Mouse (Mus musculus) lung, embryonic 16.5 days (tissue): ENCODE measurements around the gene Gm29776. TPM values are rescaled to one million over a fixed set of nuclear protein-coding genes. Genes with fewer than 3 reads are reported as not detected.

Source experiments
- ATAC-seq: fragments of 200-750 bp; cut with Nextera tagmentation; 2 replicates; pipeline ENCODE4 v1.8.0; 2017; ENCODE audit warnings: low read depth, mild to moderate bottlenecking, moderate library complexity
- H3K27ac ChIP-seq: fragments of 300-500 bp; sonication (generic); 2 replicates; pipeline ENCODE4 v1.5.1; 2014; ENCODE audit warnings: mild to moderate bottlenecking, control low read depth, low read length
- H3K27me3 ChIP-seq: fragments of 300-500 bp; sonication (generic); 2 replicates; pipeline ENCODE4 v1.6.1; 2014; ENCODE audit warnings: low read depth, low read length, mixed read lengths; ENCODE audit not compliant: control insufficient read depth, insufficient read depth
- H3K36me3 ChIP-seq: fragments of 300-500 bp; sonication (generic); 2 replicates; pipeline ENCODE4 v1.6.1; 2014; ENCODE audit warnings: low read length; ENCODE audit not compliant: control insufficient read depth, insufficient read depth
- H3K4me1 ChIP-seq: fragments of 300-500 bp; sonication (generic); replicated peaks from 2 replicates; pipeline ENCODE4 v1.6.1; 2014; ENCODE audit warnings: low read length, mixed read lengths; ENCODE audit not compliant: control insufficient read depth, insufficient read depth
- H3K4me2 ChIP-seq: fragments of 300-500 bp; sonication (generic); 2 replicates; pipeline ENCODE4 v1.6.1; 2014; ENCODE audit warnings: low read depth, low read length, control low read depth
- H3K4me3 ChIP-seq: fragments of 300-500 bp; sonication (generic); 2 replicates; pipeline ENCODE4 v1.5.1; 2014; ENCODE audit warnings: mild to moderate bottlenecking, low read length, control low read depth
- H3K9ac ChIP-seq: fragments of 300-500 bp; sonication (generic); 2 replicates; pipeline ENCODE4 v1.6.1; 2014; ENCODE audit warnings: low read length, control low read depth
- H3K9me3 ChIP-seq: fragments of 300-500 bp; sonication (generic); 2 replicates; pipeline ENCODE4 v1.6.1; 2016; ENCODE audit warnings: low read length; ENCODE audit not compliant: control insufficient read depth
- WGBS: fragments of 180-500 bp; shearing (Covaris S2); extraction: QIAGEN DNeasy Blood & Tissue Kit; methylation state at CpG from one replicate; pipeline ENCODE4 v1.1.7; 2014; 5-methylcytosine and 5-hydroxymethylcytosine counted together
- polyA plus RNA-seq: library from polyadenylated mRNA; unstranded; fragments of >200 nt; fragmentation: Nextera tagmentation; extraction: Ambion mirVana; gene quantifications from 2 replicates; pipeline ENCODE4 v1.2.1, GENCODE M21; 2015

Gene Gm29776
- polyA plus RNA-seq, 1 experiment from 2014 or later, result 0.19 TPM

DNA sequence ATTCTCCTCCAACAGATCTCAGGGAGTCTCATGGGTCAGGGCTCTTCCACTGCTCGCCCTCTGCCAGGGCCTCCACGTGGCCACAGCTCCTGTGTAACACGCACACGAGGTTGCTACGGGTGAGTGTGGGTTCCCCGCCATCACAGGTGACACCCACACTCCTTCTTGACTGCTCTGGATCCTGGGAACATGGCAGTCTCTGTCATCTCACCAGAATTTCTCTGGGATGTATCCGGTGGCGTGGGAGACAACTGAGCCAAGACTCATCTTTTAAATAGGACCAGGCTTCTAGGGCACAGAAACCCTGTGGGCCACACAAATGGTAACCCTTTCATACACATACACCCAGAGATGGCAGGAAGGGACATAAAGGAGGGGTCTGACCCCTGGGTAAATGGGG lies 33.6 kb upstream of the Gm29776 start:
- no peak overlapping the region for H3K4me3 ChIP-seq
- H3K27me3 ChIP-seq, result no peaks in the 10 kb centered on the region
- no peak overlapping the region for H3K27ac ChIP-seq
- 80% methylated on average over 8 of the region's 8 CpGs for WGBS
- no peak overlapping the region for H3K9ac ChIP-seq
- no peaks in the 10 kb centered on the region for H3K4me1 ChIP-seq
- ATAC-seq, result no peak
- H3K9me3 ChIP-seq, result no peaks in the 10 kb centered on the region
- H3K36me3 ChIP-seq, result no peaks in the 10 kb centered on the region
- H3K4me2 ChIP-seq, result no peak overlapping the region

DNA sequence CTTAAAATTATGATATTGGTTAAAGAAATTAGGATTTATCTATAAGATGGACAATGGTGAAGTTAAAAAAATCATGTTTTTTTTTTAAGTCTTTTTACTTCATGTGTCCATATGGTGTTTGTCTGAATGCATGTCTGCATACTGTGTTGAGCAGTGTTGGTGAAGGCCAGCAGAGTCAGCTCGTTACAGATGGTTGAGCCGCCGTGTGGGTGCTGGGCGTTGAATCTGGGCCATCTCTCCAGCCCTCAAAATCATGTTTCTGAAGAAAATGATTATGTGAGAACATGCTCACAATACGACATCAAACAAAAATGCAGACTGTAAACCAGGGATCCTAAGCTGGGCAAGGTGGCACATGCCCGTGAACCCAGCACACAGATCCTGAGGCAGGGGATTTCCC lies 31.7 kb upstream of the Gm29776 start:
- no peaks in the 10 kb centered on the region for H3K36me3 ChIP-seq
- no peak for ATAC-seq
- H3K9ac ChIP-seq, result no peak overlapping the region
- no peak overlapping the region for H3K27ac ChIP-seq
- 68% methylated on average over 6 of the region's 6 CpGs for WGBS
- H3K4me3 ChIP-seq, result no peak overlapping the region
- no peaks in the 10 kb centered on the region for H3K9me3 ChIP-seq
- H3K4me2 ChIP-seq, result no peak overlapping the region
- no peaks in the 10 kb centered on the region for H3K4me1 ChIP-seq
- no peaks in the 10 kb centered on the region for H3K27me3 ChIP-seq

DNA sequence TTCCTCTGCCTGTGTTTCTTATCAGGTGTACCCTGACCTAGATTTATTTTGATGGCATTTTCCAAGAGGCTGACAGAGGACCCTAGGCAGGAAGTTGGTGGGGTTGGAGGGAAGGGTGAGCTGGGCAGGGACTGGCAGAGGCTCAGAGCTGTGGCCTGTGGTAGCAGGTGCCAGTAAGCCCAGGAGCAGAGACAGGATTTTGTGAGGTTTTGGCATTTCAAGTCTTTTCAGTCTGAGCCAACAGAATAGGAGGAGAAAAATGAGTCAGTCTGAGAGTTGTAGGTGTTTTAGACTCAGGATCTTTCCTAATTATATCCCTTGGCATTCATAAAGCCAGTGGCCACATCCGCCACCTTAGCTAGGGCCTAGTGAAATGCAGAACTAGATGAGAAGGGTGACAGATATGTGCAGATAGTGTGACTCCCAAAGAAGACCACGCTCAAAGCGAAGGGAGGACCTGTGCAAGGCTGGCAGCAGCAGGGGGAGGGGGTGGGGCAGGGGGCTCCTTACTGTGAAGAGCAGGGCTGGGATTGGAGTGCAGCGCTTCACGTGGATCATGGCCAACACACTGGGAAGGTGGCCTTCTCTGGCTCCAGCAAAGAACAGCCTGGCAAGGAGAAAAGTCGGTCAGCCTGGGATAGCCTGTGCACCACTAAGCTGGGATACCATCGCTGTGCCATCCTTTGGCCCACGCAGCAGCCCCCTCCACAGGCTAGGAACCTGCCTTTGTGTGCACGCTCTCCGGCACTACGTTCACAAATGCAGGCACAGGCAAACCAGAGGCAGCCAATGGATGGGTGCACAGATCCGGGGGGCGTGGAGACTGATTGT lies 30.4 kb upstream of the Gm29776 start:
- Histone ChIP-seq H3K9me3 (no peaks in the 10 kb centered on the region), H3K4me2 (no peak overlapping the region), H3K4me3 (no peak overlapping the region), H3K36me3 (no peaks in the 10 kb centered on the region), H3K27ac (no peak overlapping the region), H3K4me1 (no peaks in the 10 kb centered on the region), H3K9ac (no peak overlapping the region), H3K27me3 (no peaks in the 10 kb centered on the region)
- 73% methylated on average over 13 of the region's 13 CpGs for WGBS
- ATAC-seq, result no peak

DNA sequence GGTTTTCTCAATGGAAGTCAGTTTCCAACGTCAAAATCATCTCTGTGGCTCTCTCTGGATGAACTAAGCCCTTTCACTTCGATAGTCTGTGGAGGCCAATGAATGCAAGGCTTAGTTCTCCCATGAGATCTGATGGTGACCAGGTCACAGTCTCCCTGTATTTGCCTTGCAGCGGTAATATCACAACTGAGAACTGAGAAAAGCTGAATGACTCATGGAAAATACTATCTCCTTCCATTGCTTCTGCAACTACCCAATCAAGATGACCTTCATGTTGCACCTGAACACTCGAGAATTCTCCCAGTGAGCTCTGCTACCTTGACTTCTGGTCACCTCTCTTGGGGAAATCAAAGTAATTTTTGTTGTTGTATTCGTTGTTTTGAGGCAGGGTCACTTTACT lies 28.9 kb upstream of the Gm29776 start:
- Histone ChIP-seq H3K4me1 (no peaks in the 10 kb centered on the region), H3K9ac (no peak overlapping the region), H3K27ac (no peak overlapping the region), H3K27me3 (no peaks in the 10 kb centered on the region), H3K4me3 (no peak overlapping the region), H3K9me3 (no peaks in the 10 kb centered on the region), H3K4me2 (no peak overlapping the region), H3K36me3 (no peaks in the 10 kb centered on the region)
- WGBS, result 71% methylated on average over 5 of the region's 5 CpGs
- no peak for ATAC-seq

DNA sequence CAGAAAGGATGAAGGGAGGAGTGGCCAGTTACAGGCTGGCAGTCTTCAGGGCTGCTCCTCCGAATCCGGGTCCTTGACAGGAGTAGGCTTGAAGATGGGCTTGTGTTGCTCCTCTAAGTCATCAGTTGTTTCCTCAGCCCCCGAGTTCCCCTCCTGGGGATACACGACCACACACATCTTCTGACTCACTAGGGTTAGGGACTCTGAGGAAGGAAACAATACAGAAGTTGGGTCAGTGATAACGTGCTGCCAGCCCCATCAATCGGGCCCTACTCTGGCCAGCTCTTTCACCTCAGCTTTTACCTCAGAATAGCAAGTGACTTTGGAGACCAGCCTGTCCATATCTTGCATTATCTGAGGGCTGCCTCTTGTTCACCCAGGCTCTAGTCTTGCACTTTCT lies 25.4 kb upstream of the Gm29776 start:
- 65% methylated on average over 6 of the region's 6 CpGs for whole genome bisulfite sequencing
- Histone ChIP-seq H3K36me3 (no peaks in the 10 kb centered on the region), H3K4me2 (no peak overlapping the region), H3K4me1 (no peaks in the 10 kb centered on the region), H3K9ac (no peak overlapping the region), H3K27me3 (no peaks in the 10 kb centered on the region), H3K27ac (no peak overlapping the region), H3K9me3 (no peaks in the 10 kb centered on the region), H3K4me3 (no peak overlapping the region)
- no peak for ATAC-seq

DNA sequence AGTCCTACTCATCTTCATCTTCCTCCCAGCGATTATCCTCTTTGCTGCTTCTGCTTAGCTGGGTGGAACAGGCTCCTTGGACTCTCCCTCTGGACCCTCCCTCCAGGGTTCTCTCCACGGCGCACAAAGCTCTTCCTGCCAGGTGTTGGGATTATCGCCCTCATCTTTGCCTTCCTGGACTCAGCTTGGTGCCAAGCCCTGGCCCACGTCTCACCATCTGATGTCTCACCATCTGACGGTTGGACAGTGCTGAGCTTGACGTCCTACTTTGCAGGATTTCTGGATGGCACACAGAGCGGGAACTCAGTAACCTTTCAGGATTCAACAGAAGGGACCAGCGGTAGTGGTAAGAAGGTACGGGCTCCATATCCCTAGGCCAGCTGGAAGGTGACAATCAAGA lies 23.1 kb upstream of the Gm29776 start:
- Histone ChIP-seq H3K27ac (no peak overlapping the region), H3K36me3 (no peaks in the 10 kb centered on the region), H3K9me3 (no peaks in the 10 kb centered on the region), H3K4me2 (no peak overlapping the region), H3K9ac (no peak overlapping the region), H3K4me1 (no peaks in the 10 kb centered on the region), H3K27me3 (no peaks in the 10 kb centered on the region), H3K4me3 (no peak overlapping the region)
- no peak for ATAC-seq
- 77% methylated on average over 10 of the region's 10 CpGs for WGBS

DNA sequence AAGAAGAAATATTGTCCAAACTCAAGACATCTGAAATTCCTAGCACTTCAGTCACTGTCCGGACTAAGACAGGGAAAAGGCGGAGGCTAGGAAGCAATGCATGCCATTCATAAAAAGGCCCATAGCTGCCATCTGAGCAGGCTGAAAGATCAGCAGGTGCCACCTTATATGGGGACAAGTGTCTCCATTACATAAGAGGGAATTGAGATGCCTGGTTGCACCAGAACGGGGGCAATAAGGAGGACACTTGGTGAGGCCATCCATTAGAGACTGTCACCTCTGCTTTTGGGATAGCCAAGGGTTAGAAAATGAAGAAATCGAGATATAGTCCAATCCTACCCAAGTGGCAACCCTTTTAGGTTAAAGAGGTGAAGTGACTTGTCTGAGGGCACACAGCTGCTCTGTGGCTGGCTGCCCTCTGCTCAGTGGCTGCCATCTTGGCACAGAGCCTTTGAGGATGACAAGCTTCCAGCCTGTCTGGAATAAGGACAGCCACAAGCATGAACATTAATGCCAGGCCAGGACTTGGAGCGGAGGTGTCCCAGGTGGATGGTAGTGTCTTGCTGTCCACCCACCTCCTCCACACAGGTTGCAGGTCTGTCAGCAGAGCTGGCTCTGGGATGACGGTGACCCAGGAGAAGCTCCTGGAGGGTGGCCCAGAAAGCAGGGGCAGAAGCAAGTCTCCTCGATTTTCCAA lies 22.2 kb upstream of the Gm29776 start:
- H3K27ac ChIP-seq, result no peak overlapping the region
- WGBS, result 82% methylated on average over 7 of the region's 7 CpGs
- H3K27me3 ChIP-seq, result no peaks in the 10 kb centered on the region

DNA sequence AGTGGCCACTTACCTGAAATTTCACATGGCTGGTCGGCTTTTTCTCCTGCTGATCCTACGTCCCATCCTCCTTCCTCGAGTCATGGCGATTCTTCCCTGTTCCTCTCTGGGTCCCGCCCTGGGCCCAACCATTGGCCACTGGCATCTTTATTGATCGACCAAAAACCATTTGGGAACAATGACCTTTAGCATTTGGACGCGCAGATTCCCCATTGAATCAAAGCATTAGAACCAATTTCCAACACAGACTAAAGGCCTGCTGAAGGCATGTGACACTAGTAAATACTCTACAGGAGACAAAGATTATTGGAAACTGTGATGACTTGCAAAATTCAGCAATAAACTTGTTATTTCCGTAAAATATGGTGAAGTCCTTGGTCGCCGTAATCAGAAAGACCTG lies 21.4 kb upstream of the Gm29776 start:
- ATAC-seq, result no peak
- Histone ChIP-seq H3K4me3 (no peak overlapping the region), H3K4me1 (no peaks in the 10 kb centered on the region), H3K9me3 (no peaks in the 10 kb centered on the region), H3K27me3 (no peaks in the 10 kb centered on the region), H3K27ac (no peak overlapping the region), H3K4me2 (no peak overlapping the region), H3K36me3 (no peaks in the 10 kb centered on the region), H3K9ac (no peak overlapping the region)
- WGBS, result 86% methylated on average over 11 of the region's 11 CpGs

More for the DNA sequence above, 22.2 kb upstream of the Gm29776 start:
- H3K36me3 ChIP-seq, result no peaks in the 10 kb centered on the region
- H3K4me2 ChIP-seq, result no peak overlapping the region
- H3K4me3 ChIP-seq, result no peak overlapping the region
- H3K9me3 ChIP-seq, result no peaks in the 10 kb centered on the region
- no peak for ATAC-seq
- no peaks in the 10 kb centered on the region for H3K4me1 ChIP-seq
- H3K9ac ChIP-seq, result no peak overlapping the region

DNA sequence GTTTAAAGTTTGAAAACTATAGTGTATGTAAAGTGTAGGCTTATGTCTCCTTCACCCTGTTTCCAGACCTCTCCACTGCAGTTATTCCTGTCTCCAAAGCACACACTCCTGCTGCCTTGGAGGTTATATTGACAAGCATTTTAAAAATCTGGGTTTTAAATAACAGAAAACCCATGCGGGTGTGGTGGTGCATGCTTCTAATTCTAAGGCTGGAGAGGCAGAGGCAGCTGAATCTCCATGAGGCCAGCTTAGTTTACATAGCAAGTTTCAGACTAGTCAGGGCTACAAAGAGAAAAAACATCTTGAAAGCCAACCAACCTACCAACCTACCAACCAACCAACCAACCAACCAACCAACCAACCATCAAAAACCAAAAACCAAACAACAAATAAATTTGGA lies 16.8 kb upstream of the Gm29776 start:
- Histone ChIP-seq H3K27ac (no peak overlapping the region), H3K9ac (no peak overlapping the region)
- 88% methylated on average over 1 of the region's 1 CpGs for WGBS

More for the DNA sequence above, 16.8 kb upstream of the Gm29776 start:
- Histone ChIP-seq H3K36me3 (no peaks in the 10 kb centered on the region), H3K4me2 (no peak overlapping the region), H3K27me3 (no peaks in the 10 kb centered on the region), H3K9me3 (no peaks in the 10 kb centered on the region), H3K4me3 (no peak overlapping the region), H3K4me1 (peaks cover 7% of the 10 kb centered on the region; the same call in 1 of the 2 replicates)
- ATAC-seq, result no peak
